Mouse (Mus musculus) liver, embryonic 12.5 days (tissue): ENCODE data around the gene Sfswap. TPM values are rescaled to one million over a fixed set of nuclear protein-coding genes. Genes with fewer than 3 reads are reported as not detected.

Experiments used
- ATAC-seq: fragments of 200-750 bp; cut with Nextera tagmentation; 2 replicates; pipeline ENCODE4 v1.8.0; 2017; ENCODE audit warnings: moderate number of reproducible peaks, mild to moderate bottlenecking, moderate library complexity
- H3K27ac ChIP-seq: fragments of 300-500 bp; sonication (generic); 2 replicates; pipeline ENCODE4 v1.5.1; 2016; ENCODE audit warnings: mild to moderate bottlenecking
- H3K27me3 ChIP-seq: fragments of 300-500 bp; sonication (generic); replicated peaks from 2 replicates; pipeline ENCODE4 v1.6.1; 2016; ENCODE audit warnings: mild to moderate bottlenecking, moderate library complexity
- H3K36me3 ChIP-seq: fragments of 300-500 bp; sonication (generic); 2 replicates; pipeline ENCODE4 v1.6.1; 2016; ENCODE audit warnings: mild to moderate bottlenecking, moderate library complexity
- H3K4me1 ChIP-seq: fragments of 300-500 bp; sonication (generic); 2 replicates; pipeline ENCODE4 v1.6.1; 2016
- H3K4me2 ChIP-seq: fragments of 300-500 bp; sonication (generic); 2 replicates; pipeline ENCODE4 v1.6.1; 2016; ENCODE audit warnings: mild to moderate bottlenecking, moderate library complexity
- H3K4me3 ChIP-seq: fragments of 300-500 bp; sonication (generic); 2 replicates; pipeline ENCODE4 v1.5.1; 2016; ENCODE audit warnings: mild to moderate bottlenecking, moderate library complexity
- H3K9ac ChIP-seq: fragments of 300-500 bp; sonication (generic); 2 replicates; pipeline ENCODE4 v1.6.1; 2016; ENCODE audit warnings: mild to moderate bottlenecking, moderate library complexity
- H3K9me3 ChIP-seq: fragments of 300-500 bp; sonication (generic); replicated peaks from 2 replicates; pipeline ENCODE4 v1.6.1; 2016; ENCODE audit warnings: mild to moderate bottlenecking, moderate library complexity
- WGBS: fragments of 180-500 bp; shearing (Covaris S2); methylation state at CpG from one replicate; pipeline ENCODE4 v1.1.7; 2016; ENCODE audit not compliant: insufficient replicate concordance; 5-methylcytosine and 5-hydroxymethylcytosine counted together
- polyA plus RNA-seq: library from polyadenylated mRNA; unstranded; fragments of >200 nt; fragmentation: Nextera tagmentation; extraction: Ambion mirVana; gene quantifications from 2 replicates; pipeline ENCODE4 v1.2.1, GENCODE M21; 2016

Sfswap gene
- polyA plus RNA-seq, 1 experiment from 2014 or later: 31.3 TPM

GRCm38 (mm10) chr5:129568596-129568995 is 67.6 kb downstream of the Sfswap start:
- H3K27me3 ChIP-seq: no peaks in the 10 kb centered on the region
- peaks cover 94% of the 10 kb centered on the region for H3K36me3 ChIP-seq
- H3K27ac ChIP-seq: no peak overlapping the region
- H3K4me3 ChIP-seq: no peak overlapping the region
- H3K4me1 ChIP-seq: no peaks in the 10 kb centered on the region
- no peak overlapping the region for H3K9ac ChIP-seq
- no peak overlapping the region for H3K4me2 ChIP-seq
- no peaks in the 10 kb centered on the region for H3K9me3 ChIP-seq
- WGBS: 79% methylated on average over 4 of the region's 4 CpGs
- no peak for ATAC-seq

DNA sequence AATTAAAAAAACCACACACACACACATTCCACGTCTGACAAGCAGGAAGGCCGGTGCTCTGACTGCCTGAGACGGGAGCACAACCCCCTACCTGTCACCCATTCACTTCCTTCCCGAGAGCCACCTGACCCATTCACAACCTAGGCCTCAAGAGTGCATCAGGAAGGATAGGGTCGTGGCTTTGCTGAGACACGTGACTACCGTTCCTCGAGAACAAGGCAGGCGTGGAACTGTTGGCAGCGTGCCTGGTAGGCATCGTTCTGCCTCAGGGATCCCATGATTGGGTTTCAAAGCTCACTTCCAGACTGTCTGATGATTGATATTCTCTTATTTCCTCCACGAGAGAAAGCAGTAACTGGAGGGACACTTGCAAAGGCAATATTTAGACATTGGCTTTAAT is 77.2 kb downstream of the Sfswap start:
- H3K9ac ChIP-seq: no peak overlapping the region
- no peaks in the 10 kb centered on the region for H3K9me3 ChIP-seq
- H3K4me2 ChIP-seq: no peak overlapping the region
- H3K4me3 ChIP-seq: no peak overlapping the region
- 54% methylated on average over 12 of the region's 12 CpGs for WGBS
- peaks cover 43% of the 10 kb centered on the region for H3K27me3 ChIP-seq
- no peaks in the 10 kb centered on the region for H3K36me3 ChIP-seq
- 0 out of 2 replicates have a peak, but pooled peaks cover 2% of the 10 kb centered on the region for H3K4me1 ChIP-seq
- no peak for ATAC-seq
- no peak overlapping the region for H3K27ac ChIP-seq

DNA sequence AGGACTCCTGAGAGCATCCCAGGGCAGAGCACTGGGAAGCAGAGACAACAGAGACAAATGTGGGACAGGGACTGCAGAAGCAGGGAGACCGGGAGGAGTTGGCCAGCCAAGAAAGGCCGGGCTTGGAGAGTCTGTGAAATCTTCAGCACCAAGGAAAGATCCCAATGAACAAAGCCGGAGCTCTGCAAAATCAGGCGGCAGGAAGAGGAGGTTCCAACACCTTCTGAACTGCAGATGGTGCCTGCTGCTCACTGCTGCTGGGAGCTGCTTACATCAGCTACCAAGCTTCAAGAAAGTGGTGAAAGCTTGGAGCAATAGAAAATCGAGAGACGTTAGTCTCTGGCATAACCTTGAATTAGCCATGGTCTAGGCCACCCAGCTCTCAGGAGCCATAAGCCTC is 79.0 kb downstream of the Sfswap start:
- peaks cover 61% of the 10 kb centered on the region for H3K27me3 ChIP-seq

DNA sequence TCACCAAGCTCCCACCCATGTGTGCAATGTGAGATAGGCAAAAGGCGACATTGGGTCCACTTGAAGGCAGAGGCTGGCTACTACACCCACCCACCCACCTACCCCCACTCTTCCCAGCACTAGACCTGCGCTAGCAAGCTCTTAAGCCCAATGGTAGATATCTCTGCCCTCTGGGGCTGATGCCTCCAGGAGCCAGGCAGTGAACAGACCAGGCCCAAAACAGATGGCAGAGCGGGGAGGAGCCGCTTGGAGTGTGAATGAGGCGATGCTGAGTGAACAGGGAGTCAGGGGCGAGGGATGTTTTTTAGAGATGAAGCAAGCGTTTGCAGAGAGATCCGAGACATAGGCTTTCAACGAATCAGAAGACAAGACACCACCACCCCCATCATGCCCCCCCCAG is 79.6 kb downstream of the Sfswap start:
- Histone ChIP-seq H3K4me1 (peaks cover 26% of the 10 kb centered on the region), H3K36me3 (no peaks in the 10 kb centered on the region), H3K4me2 (no peak overlapping the region), H3K9ac (no peak overlapping the region), H3K4me3 (no peak overlapping the region), H3K27me3 (peaks cover 67% of the 10 kb centered on the region), H3K9me3 (no peaks in the 10 kb centered on the region), H3K27ac (no peak overlapping the region)
- no peak for ATAC-seq
- WGBS: 43% methylated on average over 9 of the region's 9 CpGs

More for the DNA sequence above, 79.0 kb downstream of the Sfswap start:
- H3K4me1 ChIP-seq: peaks cover 21% of the 10 kb centered on the region
- no peak overlapping the region for H3K4me2 ChIP-seq
- 17% methylated on average over 6 of the region's 6 CpGs for WGBS
- H3K9ac ChIP-seq: no peak overlapping the region
- no peaks in the 10 kb centered on the region for H3K36me3 ChIP-seq
- H3K27ac ChIP-seq: no peak overlapping the region
- no peak for ATAC-seq
- no peak overlapping the region for H3K4me3 ChIP-seq
- no peaks in the 10 kb centered on the region for H3K9me3 ChIP-seq

GRCm38 (mm10) chr5:129581015-129581414 is 80.0 kb downstream of the Sfswap start:
- Histone ChIP-seq H3K27me3 (peaks cover 71% of the 10 kb centered on the region), H3K4me2 (no peak overlapping the region), H3K9me3 (no peaks in the 10 kb centered on the region), H3K4me1 (peaks cover 30% of the 10 kb centered on the region), H3K9ac (no peak overlapping the region), H3K27ac (no peak overlapping the region), H3K36me3 (no peaks in the 10 kb centered on the region), H3K4me3 (no peak overlapping the region)
- 57% methylated on average over 7 of the region's 7 CpGs for WGBS
- ATAC-seq: no peak

DNA sequence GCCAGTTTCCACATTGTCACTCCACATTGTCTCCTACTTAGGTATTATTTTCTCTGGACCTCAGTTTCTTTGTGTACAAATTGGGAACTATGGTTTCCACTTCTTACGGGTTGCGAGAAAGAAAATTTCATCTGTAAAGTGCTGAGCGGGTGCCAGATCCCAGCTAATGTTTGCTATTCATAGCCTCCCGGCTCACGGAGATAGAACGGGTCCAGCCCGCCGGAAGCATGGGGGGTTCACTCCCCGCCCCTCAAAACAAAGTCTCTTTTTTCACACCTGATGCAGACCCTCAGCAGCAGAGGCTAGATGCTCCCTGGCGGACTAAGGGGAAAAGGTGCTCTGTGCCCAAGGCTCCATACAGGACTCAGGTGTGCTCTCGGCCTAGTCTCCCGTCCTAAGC is 82.3 kb downstream of the Sfswap start:
- Histone ChIP-seq H3K27ac (no peak overlapping the region), H3K27me3 (peaks cover 93% of the 10 kb centered on the region), H3K9me3 (no peaks in the 10 kb centered on the region), H3K4me2 (peak overlapping the region; percentile 99), H3K4me3 (peak overlapping the region; percentile 63), H3K9ac (peak overlapping the region; percentile 68; the same call in 1 of the 2 replicates), H3K4me1 (peaks cover 34% of the 10 kb centered on the region), H3K36me3 (no peaks in the 10 kb centered on the region)
- 6% methylated on average over 12 of the region's 12 CpGs for WGBS
- ATAC-seq: no peak

- peak within 1 kb of the TSS; percentile 99 for H3K4me2 ChIP-seq
- H3K4me1 ChIP-seq: peaks cover 34% of the 10 kb centered on the region
- peak within 1 kb of the TSS; percentile 63 for H3K4me3 ChIP-seq
- peak; percentile 88 for ATAC-seq
- no peaks in the 10 kb centered on the region for H3K9me3 ChIP-seq
- peak within 1 kb of the TSS; percentile 68 for H3K9ac ChIP-seq
- no peak within 1 kb of the TSS for H3K27ac ChIP-seq
- H3K27me3 ChIP-seq: peaks cover 95% of the 10 kb centered on the region
- under 1% methylated on average over 75 of the region's 80 CpGs for WGBS
- H3K36me3 ChIP-seq: no peaks in the 10 kb centered on the region
Measured at GRCm38 (mm10) chr5:129583761-129584582, 83.0 kb downstream of the Sfswap start, which contains the start of gene Mmp17. TSS of gene Mmp17 (plus strand) at chr5:129584169.

DNA sequence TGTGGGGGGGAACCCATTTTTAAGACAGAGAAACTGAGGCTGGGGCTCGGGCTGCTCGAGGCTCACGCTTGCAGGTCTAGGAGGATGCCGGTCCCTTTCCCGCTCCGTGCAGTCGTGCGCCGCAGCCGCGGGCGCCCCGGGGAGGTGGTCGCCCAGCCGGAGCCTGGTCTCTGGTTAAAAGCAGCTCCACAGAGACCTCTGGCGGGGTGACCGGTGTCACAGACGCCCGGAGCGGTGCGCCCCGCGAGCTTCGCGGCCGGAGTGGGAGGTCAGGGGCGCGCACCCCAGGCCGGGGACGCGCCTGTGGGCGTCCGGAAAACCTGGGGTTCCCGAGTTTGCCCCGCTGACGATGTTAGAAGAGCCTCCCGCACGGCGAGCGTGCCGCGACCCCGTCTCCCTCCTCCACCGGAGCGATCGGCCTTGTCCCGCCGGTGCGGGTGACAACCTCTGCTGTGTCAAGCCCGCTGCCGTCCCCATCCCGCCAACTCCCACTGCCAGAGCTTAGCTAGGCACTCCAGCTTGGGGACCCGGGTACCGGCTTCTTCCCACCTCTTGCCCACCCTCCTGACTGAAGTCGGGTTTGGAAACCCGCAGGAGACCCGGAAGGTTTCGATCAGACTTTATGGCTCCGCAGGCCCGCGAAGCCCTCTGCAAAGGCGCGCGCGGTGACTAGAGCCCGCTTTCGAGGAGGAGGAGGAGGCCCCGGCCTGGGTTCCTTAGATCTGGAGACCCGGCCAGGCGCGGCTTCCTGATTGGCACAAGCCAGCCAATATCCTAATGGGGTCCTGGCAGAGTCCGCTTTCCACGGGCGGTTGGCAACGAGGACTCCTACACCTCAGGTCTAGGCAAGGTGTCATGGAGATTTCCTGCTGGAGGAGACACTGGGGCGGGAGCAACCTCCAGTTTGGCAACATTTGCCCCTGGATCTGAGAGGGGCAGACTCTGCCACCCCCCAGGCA is 83.8 kb downstream of the Sfswap start:
- Histone ChIP-seq H3K9me3 (no peaks in the 10 kb centered on the region), H3K4me3 (peak overlapping the region; percentile 63), H3K9ac (peak overlapping the region; percentile 68), H3K4me2 (peak overlapping the region; percentile 99), H3K4me1 (peaks cover 34% of the 10 kb centered on the region), H3K27ac (no peak overlapping the region), H3K36me3 (no peaks in the 10 kb centered on the region), H3K27me3 (peaks cover 99% of the 10 kb centered on the region)
- under 1% methylated on average over 71 of the region's 76 CpGs for WGBS
- ATAC-seq: no peak

GRCm38 (mm10) chr5:129586016-129586415 is 85.0 kb downstream of the Sfswap start:
- Histone ChIP-seq H3K4me3 (peak overlapping the region; percentile 63; the same call in 1 of the 2 replicates), H3K4me2 (peak overlapping the region; percentile 99), H3K27ac (no peak overlapping the region), H3K4me1 (peaks cover 34% of the 10 kb centered on the region), H3K9ac (no peak overlapping the region), H3K36me3 (no peaks in the 10 kb centered on the region), H3K9me3 (no peaks in the 10 kb centered on the region), H3K27me3 (peaks cover 96% of the 10 kb centered on the region)
- WGBS: 2% methylated on average over 17 of the region's 17 CpGs
- ATAC-seq: peak; percentile 39; the same call in 1 of the 2 replicates

DNA sequence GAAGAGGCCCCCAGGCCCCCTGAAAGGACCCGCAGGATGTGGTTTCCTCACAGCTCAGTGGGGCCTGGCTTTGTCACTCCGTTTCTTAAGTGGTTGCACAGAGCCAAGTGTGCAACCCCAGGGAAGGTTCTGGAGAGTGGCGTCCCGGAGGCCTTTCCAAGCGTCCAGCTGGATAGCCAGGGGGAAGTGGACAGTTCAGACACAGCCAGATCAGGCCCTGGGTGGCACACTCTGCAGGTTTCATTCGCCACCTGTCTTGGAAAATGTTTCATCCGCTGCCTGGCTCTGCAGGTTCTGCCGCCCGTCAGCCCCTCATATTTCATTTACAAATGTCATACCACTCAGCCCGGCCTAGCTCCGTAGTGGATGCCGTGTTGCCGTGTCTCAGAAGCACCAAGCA is 85.5 kb downstream of the Sfswap start:
- no peak for ATAC-seq
- WGBS: 48% methylated on average over 13 of the region's 13 CpGs
- H3K4me3 ChIP-seq: no peak overlapping the region
- no peaks in the 10 kb centered on the region for H3K9me3 ChIP-seq
- peaks cover 96% of the 10 kb centered on the region for H3K27me3 ChIP-seq
- no peaks in the 10 kb centered on the region for H3K36me3 ChIP-seq
- peaks cover 34% of the 10 kb centered on the region for H3K4me1 ChIP-seq
- H3K9ac ChIP-seq: no peak overlapping the region
- H3K4me2 ChIP-seq: peak overlapping the region; percentile 99
- no peak overlapping the region for H3K27ac ChIP-seq

- Histone ChIP-seq H3K27me3 (peaks cover 55% of the 10 kb centered on the region), H3K27ac (no peak overlapping the region), H3K4me3 (no peak overlapping the region), H3K4me2 (no peak overlapping the region), H3K9ac (no peak overlapping the region), H3K9me3 (no peaks in the 10 kb centered on the region), H3K36me3 (no peaks in the 10 kb centered on the region), H3K4me1 (peaks cover 15% of the 10 kb centered on the region)
- no peak for ATAC-seq
- 16% methylated on average over 11 of the region's 11 CpGs for WGBS
Measured at GRCm38 (mm10) chr5:129590915-129591314, 89.9 kb downstream of the Sfswap start.
